Mouse (Mus musculus): Measurements from ENCODE around the gene Slc15a3.

Gene Slc15a3

DNA sequence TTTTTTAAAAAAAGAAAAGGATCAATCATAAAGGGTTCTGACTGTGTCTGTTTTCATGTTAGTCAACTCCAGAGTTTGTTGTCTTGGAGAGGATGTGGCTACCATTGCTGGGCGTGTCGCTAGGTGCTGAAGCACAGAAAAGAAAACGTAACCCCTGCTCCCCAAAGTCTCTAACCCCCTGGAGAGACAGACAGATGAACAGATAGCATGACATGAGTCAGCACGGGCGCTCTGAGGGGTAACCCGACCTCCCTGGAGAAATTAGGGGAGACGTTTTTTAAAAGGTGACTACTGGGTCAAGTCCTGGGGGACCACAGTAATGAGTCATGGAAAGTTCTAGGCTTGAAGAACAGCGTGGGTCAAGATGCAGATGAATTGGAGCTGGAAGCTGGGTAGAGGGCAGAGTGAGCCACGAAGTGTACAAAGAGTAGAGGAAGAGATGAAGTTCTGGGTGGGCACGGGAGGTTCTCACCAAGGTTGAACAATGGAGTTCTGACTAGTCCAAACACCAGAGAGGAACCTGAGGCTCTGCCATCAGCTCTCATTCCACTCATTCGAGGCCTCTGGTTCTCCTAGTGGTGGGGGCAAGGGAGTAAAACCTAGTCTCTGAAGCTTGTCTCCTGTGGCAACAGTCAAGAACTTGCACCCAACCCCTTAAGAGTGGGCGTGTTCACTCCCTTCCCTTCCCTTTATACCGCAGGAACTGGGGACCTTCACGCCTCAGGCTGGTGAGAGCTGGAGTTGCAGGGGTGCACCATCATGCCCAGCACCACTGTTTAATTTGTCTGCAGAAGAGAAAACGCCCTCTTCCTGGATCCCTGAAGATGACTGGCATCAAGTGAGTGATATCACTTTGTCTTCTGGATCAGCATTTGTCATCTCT lies at the start of gene Slc15a3:
Slc15a3 (plus strand) TSS at position 718 of the 883 bp plus-strand sequence.
- CTCF ChIA-PET, result interaction anchor here in 3 of 4 experiments (0.7 to 1.3 kb wide), 3 partner anchors 8 to 130 kb away, joined by 3 to 5 read pairs (median 3); no protein-coding TSS in a partner anchor
- POLR2A ChIA-PET, result no interaction called here

DNA sequence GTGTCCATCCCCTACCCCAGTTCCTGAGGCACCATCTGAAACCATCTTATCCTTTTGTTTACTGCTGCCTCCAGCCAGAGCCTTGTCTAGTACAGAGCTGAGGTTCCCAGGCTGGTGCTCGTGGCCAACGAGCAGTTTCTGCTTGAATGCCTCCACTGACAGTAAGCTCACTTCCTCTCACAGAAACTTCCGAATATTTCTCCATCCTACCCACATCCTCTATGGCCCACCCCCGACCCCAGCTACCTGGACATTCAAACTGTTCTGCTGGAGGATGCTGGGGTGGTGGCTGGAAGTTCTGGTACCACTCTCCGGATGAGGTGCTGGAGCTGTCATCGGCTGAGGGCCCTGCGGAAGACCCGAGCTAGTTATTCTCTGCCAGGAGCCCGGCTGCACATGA lies 49.2 kb upstream of the Slc15a3 start:
- ChIA-PET POLR2A (interaction anchor here in 1 of 4 experiments (0.6 kb wide), 2 partner anchors 35 to 66 kb away, joined by 3 read pairs; no protein-coding TSS in a partner anchor), CTCF (interaction anchor here in 2 of 4 experiments (0.5 to 0.6 kb wide), 3 partner anchors 9 to 285 kb away, joined by 3 to 7 read pairs (median 5); no protein-coding TSS in a partner anchor)

DNA sequence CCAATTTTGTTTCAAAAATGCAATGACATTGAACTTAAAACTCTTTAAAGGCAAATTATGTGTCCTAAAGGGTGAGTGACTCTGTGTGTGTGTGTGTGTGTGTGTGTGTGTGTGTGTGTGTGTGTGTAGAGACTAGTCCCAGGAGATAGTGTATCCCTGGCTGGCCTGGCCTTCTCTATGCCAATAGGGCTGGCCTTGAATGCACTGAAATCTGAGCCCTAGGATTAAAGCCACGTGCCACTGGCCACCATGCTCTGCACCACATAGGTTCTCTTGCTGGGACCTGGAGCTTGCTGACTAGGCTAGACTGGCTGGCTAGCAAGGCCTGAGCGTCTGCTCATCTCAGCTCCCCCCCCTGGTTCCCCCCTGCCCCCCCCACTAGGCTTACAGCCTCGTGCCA lies 46.5 kb upstream of the Slc15a3 start:
- CTCF ChIA-PET, result interaction anchor here in 1 of 4 experiments (1.0 kb wide), 1 partner anchor 84 kb away, joined by 3 read pairs; no protein-coding TSS in a partner anchor
- POLR2A ChIA-PET, result no interaction called here

DNA sequence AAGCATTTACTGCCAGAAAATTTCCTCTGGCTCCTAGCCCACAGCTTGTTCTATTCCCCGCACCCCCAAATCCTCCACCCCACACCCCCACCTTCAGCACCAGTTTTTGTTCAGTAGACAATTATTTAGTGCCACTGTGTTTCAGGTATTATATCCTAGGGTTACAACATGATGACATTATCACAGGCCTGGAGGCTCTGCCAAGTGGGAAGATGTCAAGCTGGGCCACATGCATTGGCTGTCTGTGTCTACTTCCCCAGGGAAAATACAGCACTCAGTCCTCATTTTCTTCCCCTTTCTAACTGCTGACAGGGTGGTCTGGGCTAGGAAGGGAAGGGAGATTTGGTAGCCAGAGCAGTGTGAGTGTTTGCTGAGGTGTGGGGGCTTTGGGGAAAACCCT lies 44.6 kb upstream of the Slc15a3 start:
- ChIA-PET POLR2A (interaction anchor here in 1 of 4 experiments (1.0 kb wide), 1 partner anchor 11 kb away, joined by 3 read pairs; no protein-coding TSS in a partner anchor), CTCF (interaction anchor here in 1 of 4 experiments (0.9 kb wide), 1 partner anchor 125 kb away, joined by 3 read pairs; no protein-coding TSS in a partner anchor)

DNA sequence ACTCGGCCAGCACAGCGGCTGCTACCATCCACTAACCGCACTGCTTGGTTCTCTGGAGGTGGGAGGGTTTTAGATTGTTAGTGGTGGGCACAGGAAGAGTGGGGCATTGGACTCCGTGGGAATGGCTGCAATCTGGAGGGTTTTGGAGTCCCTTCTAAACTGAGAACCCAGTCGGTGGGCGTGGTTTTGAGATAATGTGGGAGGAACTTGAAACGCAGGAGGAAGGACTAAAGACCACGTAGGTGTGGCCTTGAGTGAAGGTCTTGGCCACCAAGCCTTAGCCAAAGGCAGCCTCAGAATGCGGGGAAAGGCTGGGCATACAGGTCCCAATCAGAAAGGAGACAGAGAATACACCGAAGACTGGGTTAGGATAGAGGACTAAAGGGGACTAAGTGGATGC lies 41.0 kb upstream of the Slc15a3 start:
- ChIA-PET POLR2A (interaction anchor here in 3 of 4 experiments (0.6 to 1.6 kb wide), 3 partner anchors 14 to 122 kb away, joined by 3 read pairs; no protein-coding TSS in a partner anchor), CTCF (interaction anchor here in 1 of 4 experiments (0.6 kb wide), 1 partner anchor 648 kb away, joined by 3 read pairs; no protein-coding TSS in a partner anchor)

DNA sequence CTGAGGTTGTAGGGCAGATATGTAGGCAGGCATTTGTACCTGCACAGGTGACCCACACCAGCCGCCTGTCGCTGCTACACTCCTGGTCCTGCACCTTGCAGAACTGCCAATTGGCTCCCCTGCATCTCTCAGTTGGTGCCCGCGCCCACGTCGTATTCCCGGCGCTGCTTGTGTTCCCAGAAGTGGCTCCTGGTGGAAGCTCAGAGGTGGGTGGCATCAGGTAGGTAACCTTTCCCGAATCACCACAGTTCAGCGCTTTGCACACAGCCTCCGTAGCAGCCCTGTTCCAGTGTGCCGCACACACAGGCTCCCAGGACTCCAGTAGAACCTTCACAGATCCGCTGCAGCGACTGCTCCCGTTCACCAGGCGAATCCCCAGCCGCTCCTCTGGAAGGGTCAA lies 40.4 kb upstream of the Slc15a3 start:
- POLR2A ChIA-PET, result interaction anchor here in 2 of 4 experiments (0.6 to 1.6 kb wide), 3 partner anchors 15 to 22 kb away, joined by 3 read pairs; no protein-coding TSS in a partner anchor
- CTCF ChIA-PET, result interaction anchor here in 1 of 4 experiments (0.6 kb wide), 1 partner anchor 9 kb away, joined by 3 read pairs; no protein-coding TSS in a partner anchor

DNA sequence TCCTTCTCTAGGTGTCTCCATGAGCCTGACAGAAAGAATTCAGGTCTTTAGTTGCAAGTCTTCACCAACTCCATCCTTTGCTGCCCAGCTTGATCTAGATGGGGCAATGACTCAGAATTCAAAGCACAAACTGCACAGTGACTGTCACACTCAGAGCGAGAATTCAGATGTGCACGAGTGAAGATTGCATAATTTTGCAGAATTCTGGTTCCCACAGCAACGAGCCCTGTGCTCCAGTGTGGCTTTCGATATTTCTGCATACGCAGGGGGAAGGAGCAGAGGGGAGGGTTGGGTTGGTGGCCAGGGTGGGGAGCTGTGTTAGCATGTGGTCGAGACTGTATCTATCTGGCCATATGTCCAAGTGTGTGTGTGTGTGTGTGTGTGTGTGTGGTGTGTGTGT lies 38.5 kb upstream of the Slc15a3 start:
- ChIA-PET POLR2A (no interaction called here), CTCF (no interaction called here)

DNA sequence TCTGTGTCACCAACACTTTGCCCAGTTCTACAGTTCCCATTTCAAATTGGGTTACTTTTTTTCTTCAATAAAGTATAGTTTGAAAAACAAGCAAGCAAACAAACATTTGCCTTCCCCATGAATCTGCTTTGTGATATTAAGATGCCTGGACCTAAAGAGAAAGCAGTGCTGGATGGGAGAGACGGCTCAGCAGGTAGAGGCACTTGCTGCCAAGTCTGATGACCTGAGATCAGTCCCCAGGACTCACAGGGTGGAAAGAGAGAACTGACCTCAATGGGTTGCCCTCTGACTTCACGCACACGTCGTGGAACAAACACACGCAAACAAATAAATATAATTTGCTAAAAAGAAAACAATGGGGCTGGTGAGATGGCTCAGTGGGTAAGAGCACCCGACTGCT lies 37.6 kb upstream of the Slc15a3 start:
- ChIA-PET CTCF (no interaction called here), POLR2A (no interaction called here)

DNA sequence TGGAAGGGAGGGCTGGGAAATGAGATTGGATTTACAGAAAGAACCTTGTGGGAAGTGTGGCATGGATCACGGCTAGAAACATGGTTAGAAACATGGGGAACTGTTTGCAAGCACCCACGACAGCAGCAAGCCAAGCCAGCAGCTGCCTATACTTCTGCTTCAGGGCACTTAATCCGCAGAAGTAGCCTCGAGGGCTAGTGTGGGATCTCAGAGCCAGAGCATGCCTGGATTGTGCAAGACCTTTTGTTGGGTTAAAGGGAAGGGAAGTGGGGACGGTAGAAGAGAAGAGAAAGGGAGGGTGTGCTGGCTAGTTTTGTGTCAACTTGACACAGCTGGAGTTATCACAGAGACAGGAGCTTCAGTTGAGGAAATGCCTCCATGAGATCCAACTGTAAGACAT lies 35.8 kb upstream of the Slc15a3 start:
- CTCF ChIA-PET, result interaction anchor here in 1 of 4 experiments (0.6 kb wide), 1 partner anchor 1698 kb away, joined by 4 read pairs; the partner anchor contains the start of gene Dtx4
- POLR2A ChIA-PET, result interaction anchor here in 1 of 4 experiments (1.3 kb wide), 1 partner anchor 20 kb away, joined by 7 read pairs; no protein-coding TSS in a partner anchor

DNA sequence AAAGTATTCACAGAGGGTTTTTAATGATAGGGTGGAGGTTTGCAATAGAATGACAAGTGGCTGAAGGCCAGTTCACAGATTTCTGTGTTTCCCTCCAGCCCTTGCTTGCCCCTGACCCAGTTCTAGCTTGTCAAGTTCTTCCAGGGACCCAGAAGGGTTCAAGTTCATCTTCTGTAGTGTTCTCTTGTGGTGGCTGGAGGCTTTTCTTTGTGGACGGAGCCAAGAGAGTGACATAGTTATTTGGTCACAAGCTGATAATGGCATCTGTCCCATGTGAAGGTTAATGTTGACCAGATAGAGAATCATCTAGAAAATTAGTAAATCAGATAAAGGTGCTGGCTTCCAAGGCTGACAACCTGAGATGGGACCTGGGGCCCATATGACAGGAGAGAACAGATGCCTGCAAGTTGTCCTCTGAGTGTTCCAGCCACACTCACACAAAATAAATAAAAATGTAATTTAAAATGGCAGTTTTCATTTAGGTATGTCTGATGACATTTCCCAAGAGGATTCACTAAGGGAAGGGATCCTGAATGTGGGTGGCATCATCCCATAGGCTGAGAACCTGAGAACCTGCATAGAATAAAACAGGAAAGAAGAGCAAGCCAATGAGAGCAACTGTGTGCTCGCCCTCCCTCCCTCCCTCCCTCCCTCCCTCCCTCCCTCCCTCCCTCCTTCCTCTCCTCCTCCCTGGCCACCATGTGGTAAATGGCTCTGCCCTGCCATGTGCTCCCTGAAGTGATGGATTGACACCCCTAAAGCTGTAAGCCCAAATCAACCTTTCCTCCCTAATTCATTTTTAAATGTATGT lies 34.5 kb upstream of the Slc15a3 start:
- ChIA-PET POLR2A (interaction anchor here in 2 of 4 experiments (0.6 to 1.3 kb wide), 3 partner anchors 21 to 107 kb away, joined by 4 to 7 read pairs (median 4); no protein-coding TSS in a partner anchor), CTCF (interaction anchor here in 2 of 4 experiments (0.7 to 1.2 kb wide), 3 partner anchors 23 to 90 kb away, joined by 3 to 5 read pairs (median 5); no protein-coding TSS in a partner anchor)

DNA sequence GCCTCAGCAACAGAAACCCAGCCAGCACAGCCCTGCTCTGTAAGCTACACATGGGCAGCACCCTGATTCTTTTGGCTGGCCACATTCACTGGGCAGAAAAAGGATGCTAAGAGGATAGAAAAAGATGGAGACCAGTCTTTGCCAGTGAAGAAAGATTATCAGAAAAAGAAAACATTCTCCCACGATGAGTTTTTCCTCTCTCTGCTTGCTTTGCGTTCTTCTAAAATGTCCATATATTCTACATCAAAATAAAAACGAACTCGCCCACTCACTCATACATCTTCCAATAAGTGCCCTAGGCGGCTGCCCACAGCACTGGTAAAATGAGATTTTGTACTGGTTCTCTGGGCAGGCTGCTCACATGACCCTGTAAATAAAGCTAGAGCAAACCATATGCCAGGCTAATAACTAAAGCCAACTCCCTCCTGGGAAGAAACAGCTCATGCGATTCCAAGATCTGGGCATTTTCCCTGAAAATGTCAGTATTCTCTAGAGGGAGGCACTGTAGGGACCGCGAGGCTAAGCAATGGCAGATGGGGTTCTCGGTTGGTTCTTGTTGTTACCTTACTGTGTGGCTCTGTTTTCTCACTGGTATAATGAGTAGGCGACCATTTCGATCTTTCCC lies 33.8 kb upstream of the Slc15a3 start:
- CTCF ChIA-PET, result interaction anchor here in 1 of 4 experiments (1.2 kb wide), 1 partner anchor 91 kb away, joined by 5 read pairs; no protein-coding TSS in a partner anchor
- POLR2A ChIA-PET, result interaction anchor here in 1 of 4 experiments (0.6 kb wide), 1 partner anchor 40 kb away, joined by 4 read pairs; no protein-coding TSS in a partner anchor

DNA sequence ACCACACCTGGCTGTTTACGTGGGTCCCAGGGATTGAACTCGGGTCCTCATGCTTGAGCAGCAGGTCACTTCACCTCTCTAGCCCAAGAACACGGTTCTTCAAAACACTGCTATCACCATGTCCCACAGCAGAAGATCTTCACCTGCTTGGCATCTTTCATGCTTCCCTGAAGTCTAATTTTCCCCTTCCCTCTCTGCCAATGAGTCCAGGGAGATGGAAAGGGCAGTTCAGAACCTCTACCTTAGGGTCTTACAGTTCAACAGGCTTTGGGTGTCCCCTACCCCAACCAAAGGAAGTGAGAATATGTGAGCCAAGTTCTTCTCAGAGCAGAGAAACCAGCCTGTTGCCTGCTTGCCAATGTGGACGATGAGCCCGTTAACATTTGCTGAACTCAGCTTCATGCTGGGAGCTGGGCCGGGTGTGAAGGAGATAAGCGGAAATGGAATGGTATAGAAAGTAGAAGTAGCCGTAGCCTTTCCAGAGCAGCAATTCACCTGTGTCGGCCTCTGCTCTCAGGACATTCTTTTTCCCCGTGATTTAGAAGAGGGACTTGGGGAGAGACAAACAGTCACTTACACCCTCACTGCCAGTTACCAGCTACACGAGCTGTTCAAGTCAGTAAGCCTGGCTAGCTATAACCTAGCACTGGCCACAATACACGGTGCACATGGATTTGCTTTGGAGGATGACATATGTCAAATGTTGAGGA lies 30.8 kb upstream of the Slc15a3 start:
- POLR2A ChIA-PET, result interaction anchor here in 1 of 4 experiments (0.5 kb wide), 1 partner anchor 225 kb away, joined by 3 read pairs; no protein-coding TSS in a partner anchor

DNA sequence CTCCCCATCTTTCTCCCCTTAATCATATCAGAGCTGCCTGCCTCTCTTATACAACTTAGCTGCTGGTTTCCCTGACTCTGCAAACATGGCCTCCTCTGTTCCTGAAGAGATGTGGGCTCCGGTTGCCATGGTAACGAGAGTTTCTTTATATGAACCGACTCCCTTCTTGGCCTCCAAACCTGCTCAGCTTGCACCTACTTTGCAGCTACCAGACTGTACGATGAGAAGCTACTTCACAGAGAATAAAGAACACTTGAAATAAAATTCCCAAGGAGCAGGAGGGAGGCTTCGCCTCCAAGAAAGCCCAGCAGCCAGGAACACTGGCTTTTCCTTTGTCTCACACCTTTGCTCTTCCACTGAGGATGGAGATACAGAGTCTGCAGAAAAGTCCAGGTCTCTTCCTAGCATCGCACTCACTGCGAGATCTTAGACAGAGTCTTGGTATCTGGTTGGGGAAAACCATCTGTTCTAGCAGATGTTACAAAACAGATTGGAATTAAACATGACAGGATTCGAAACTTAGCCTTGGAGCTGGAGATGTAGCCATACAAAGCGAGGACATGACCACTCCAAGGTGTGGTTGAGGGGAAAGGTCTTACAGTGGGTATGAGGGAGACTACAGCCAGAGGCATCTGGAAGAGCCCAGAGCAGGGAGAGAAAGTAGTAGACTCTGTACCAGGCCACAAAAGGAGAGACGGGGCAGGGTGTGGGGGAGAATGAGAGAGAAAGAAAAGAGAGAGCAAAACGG lies 29.9 kb upstream of the Slc15a3 start:
- ChIA-PET POLR2A (interaction anchor here in 1 of 4 experiments (0.5 to 1.1 kb wide), 2 partner anchors 26 to 226 kb away, joined by 3 read pairs; no protein-coding TSS in a partner anchor), CTCF (no interaction called here)

More for the DNA sequence above, 30.8 kb upstream of the Slc15a3 start:
- CTCF ChIA-PET, result no interaction called here

DNA sequence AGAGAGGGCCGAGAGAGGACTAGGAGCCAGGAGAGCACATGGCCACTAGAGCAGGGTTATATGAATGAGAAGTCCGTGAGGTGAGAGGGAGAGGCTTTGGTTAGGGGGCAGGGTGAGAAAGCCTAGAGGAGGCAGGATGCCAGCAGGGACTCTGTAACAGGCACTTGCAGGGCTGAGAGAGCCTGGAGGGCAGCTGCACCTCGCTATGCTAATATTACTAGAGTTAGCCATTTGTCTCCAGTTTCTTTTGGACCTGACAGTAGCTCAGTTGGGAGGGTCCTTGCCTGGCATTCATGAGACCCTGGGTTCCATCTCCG lies 29.4 kb upstream of the Slc15a3 start:
- POLR2A ChIA-PET, result interaction anchor here in 1 of 4 experiments (1.1 kb wide), 1 partner anchor 25 kb away, joined by 3 read pairs; no protein-coding TSS in a partner anchor
- CTCF ChIA-PET, result no interaction called here

DNA sequence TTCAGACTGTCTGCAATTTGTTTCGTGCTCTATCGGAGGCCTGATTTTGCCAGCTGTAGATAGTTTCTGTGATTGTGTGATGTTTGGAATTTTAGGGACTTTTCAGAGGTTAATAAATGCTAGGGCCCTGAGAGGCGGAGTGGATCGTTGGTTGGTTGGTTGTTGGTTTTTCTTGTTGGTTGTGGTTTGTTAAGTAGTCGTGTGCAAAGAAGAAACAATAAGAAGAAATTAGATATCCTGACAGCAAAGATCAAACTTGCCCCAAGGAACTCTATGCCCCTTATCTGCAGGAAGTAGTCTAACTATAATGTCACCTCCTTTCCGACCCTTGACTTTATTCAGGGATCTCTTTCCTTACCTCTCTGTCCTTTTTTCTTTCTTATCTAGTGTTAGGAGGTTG lies 28.1 kb upstream of the Slc15a3 start:
- POLR2A ChIA-PET, result no interaction called here
- CTCF ChIA-PET, result no interaction called here

DNA sequence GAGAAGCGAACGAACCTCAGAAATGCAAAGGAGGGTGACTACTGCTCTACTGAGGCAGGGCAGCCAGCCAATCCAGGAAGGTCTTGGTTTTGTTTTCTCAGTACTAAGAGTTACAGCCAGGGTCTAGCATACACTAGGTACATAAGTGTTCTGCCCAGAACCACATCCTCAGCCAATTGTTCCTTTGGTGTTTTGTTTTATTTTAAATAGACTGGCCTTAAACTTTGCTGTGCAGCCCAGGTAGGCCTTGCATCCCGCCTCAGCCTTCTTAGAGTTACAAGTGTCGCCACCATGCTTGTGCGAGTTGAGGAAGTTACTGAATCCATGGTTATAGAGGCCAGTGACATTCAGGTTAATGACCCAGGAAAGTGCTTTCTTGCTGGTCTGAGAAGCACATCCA lies 26.5 kb upstream of the Slc15a3 start:
- POLR2A ChIA-PET, result interaction anchor here in 1 of 4 experiments (1.1 kb wide), 1 partner anchor 121 kb away, joined by 3 read pairs; no protein-coding TSS in a partner anchor
- CTCF ChIA-PET, result no interaction called here

DNA sequence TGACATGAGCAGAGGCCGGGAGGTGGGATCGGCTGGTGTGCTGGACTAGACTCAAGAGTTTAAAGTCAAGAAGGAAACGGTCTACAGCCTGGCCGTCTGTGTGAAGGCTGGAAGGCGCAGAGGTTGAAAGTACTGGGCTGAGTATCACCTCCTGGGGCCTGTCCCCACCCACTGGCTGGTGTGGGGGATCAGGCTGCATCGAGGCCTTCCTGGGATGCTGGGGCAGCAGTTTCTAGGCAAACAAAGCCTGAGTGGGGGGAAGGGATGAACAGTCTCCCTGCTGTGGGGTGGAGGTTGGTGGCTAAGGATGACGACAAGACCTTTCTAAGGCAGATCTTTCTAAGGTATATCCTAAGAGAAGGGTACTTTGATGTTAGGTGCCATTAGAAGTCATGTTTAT lies 25.6 kb upstream of the Slc15a3 start:
- CTCF ChIA-PET, result no interaction called here
- POLR2A ChIA-PET, result no interaction called here

Data from embryonic stem cell, embryonic (primary cell).